Mouse (Mus musculus) thymus, postnatal 0 days (tissue): ENCODE results near the gene Crip2. TPM values are rescaled to one million over a fixed set of nuclear protein-coding genes. Genes with fewer than 3 reads are reported as not detected.

Experiments used
- DNase-seq: peaks from one replicate; pipeline ENCODE4 v3.0.0-alpha.2; 2015; ENCODE audit warnings: low spot score
- polyA plus RNA-seq: library from polyadenylated mRNA; unstranded; fragments of >200 nt; fragmentation: Nextera tagmentation; extraction: Ambion mirVana; gene quantifications from 2 replicates; pipeline ENCODE4 v1.2.1, GENCODE M21; 2015

The Crip2 gene
- polyA plus RNA-seq, 1 experiment from 2014 or later, result 122 TPM

GRCm38 (mm10) chr12:113176960-113177725 is 37.1 kb downstream of the Crip2 start:
- DNase-seq, result no peak

GRCm38 (mm10) chr12:113181020-113181419 is 41.0 kb downstream of the Crip2 start:
- no peak for DNase-seq

GRCm38 (mm10) chr12:113184945-113185344 is 44.9 kb downstream of the Crip2 start:
- peak; percentile 20 for DNase-seq

- DNase-seq, result peak; percentile 26
Measured at GRCm38 (mm10) chr12:113185442-113186291, 45.6 kb downstream of the Crip2 start, which contains the start of gene Tmem121. TSS of gene Tmem121 (plus strand) at chr12:113185930.

GRCm38 (mm10) chr12:113186326-113187010 is 46.4 kb downstream of the Crip2 start:
- DNase-seq, result no peak

GRCm38 (mm10) chr12:113187011-113187375 is 47.0 kb downstream of the Crip2 start:
- DNase-seq, result no peak

GRCm38 (mm10) chr12:113187584-113188295 is 47.7 kb downstream of the Crip2 start:
- peak; percentile 88 for DNase-seq

GRCm38 (mm10) chr12:113188349-113189055 is 48.5 kb downstream of the Crip2 start:
- DNase-seq, result no peak

GRCm38 (mm10) chr12:113193423-113193822 is 53.4 kb downstream of the Crip2 start:
- DNase-seq, result no peak

Other genes starting within 250 kb of the Crip2 start
- 8.3 and 10.2 TPM in 2 replicates for gene Jag2, start 210.5 kb upstream of the Crip2 start, polyA plus RNA-seq
- gene Nudt14, start 198.1 kb upstream of the Crip2 start, polyA plus RNA-seq, result 93.9 and 98.4 TPM in 2 replicates
- gene Btbd6, start 163.8 kb upstream of the Crip2 start, polyA plus RNA-seq, result 16.4 and 18.0 TPM in 2 replicates
- gene Brf1, start 139.5 kb upstream of the Crip2 start, polyA plus RNA-seq, result 70.8 and 89.0 TPM in 2 replicates
- gene Pacs2, start 125.7 kb upstream of the Crip2 start, polyA plus RNA-seq, result 5.2 and 6.4 TPM in 2 replicates
- gene Tex22, start 65.7 kb upstream of the Crip2 start, polyA plus RNA-seq, result not detected in 2 replicates
- 11.7 and 13.6 TPM in 2 replicates for gene Mta1, start 42.0 kb upstream of the Crip2 start, polyA plus RNA-seq
- gene Crip1, start 6.1 kb downstream of the Crip2 start, polyA plus RNA-seq, result 2,725 and 3,094 TPM in 2 replicates
- gene Tedc1, start 16.2 kb downstream of the Crip2 start, polyA plus RNA-seq, result 49.4 and 71.1 TPM in 2 replicates
- 35.5 and 37.2 TPM in 2 replicates for gene Tmem121, start 45.7 kb downstream of the Crip2 start, polyA plus RNA-seq